10 mouse cellular contexts compared by ENCODE assay signal in the genomic region with DNA sequence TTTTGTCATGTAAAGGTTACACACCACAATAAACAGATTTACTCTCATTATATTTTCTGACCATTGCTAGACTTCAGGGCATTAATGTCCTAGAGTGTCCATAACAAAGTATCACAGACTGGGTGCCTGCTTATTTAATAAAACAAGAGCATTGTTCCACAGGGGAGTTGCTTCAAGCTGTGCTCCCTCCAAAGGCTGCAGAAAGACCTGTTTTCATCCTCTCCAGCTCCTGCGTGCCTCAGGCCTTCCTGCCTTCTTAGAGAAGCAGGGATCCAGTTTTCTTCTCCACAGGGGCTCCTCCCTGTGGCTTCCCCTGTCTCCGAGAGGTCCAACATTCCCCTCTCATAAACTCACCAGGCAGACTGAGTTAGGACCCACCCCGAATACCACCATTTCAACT.
A peak's percentile ranks its signal among the peaks of the same experiment; 100 is the strongest.
DNase-seq lines count a peak whose midpoint lies in the region; ATAC-seq and TF ChIP-seq lines count a peak whose summit lies in the region.
"Had no signal": no experiment of that assay in that cellular context is flagged by ENCODE, and none has a peak within 500 bp of the region (broad histone marks: within the 10 kb centered on the region; RNA-seq: fewer than 3 reads in every experiment).

No protein-coding gene starts in this region.

- H3K27me3 ChIP-seq in kidney, adult 2 months (replicated peaks; ENCODE audit: control insufficient read depth, insufficient read depth, low read length), result no peaks in the 10 kb centered on the region
- H3K27me3 ChIP-seq in midbrain, embryonic 13.5 days, result no peaks in the 10 kb centered on the region
- H3K27me3 ChIP-seq in midbrain, embryonic 14.5 days (ENCODE audit: control insufficient read depth, insufficient read depth, low read length), result no peaks in the 10 kb centered on the region
- no peaks in the 10 kb centered on the region for H3K27me3 ChIP-seq in stomach, embryonic 16.5 days (ENCODE audit: control insufficient read depth, insufficient read depth, low read length)
- H3K27me3 ChIP-seq: hindbrain, embryonic 15.5 days had no signal

- no peak for ATAC-seq in midbrain, embryonic 13.5 days
- no peak for ATAC-seq in midbrain, embryonic 14.5 days (ENCODE audit: low FRiP score, low TSS enrichment)
- no peak for ATAC-seq in stomach, embryonic 16.5 days (ENCODE audit: insufficient read depth, low FRiP score)
- no peak for ATAC-seq in cerebellum, adult (ENCODE audit: insufficient number of reproducible peaks, low FRiP score, low TSS enrichment)

- H3K9ac ChIP-seq in midbrain, embryonic 13.5 days (replicated peaks), result no peak overlapping the region
- no peak overlapping the region for H3K9ac ChIP-seq in midbrain, embryonic 14.5 days (replicated peaks; ENCODE audit: low read length)
- H3K9ac ChIP-seq in stomach, embryonic 16.5 days (ENCODE audit: low read length), result no peak overlapping the region
- H3K9ac ChIP-seq: hindbrain, embryonic 15.5 days had no signal

- H3K9me3 ChIP-seq in midbrain, embryonic 13.5 days, result no peaks in the 10 kb centered on the region
- no peaks in the 10 kb centered on the region for H3K9me3 ChIP-seq in midbrain, embryonic 14.5 days (ENCODE audit: control insufficient read depth, low read length)
- no peaks in the 10 kb centered on the region for H3K9me3 ChIP-seq in stomach, embryonic 16.5 days (replicated peaks; ENCODE audit: control insufficient read depth, low read length)
- H3K9me3 ChIP-seq: hindbrain, embryonic 15.5 days had no signal

- H3K4me2 ChIP-seq in midbrain, embryonic 13.5 days (replicated peaks), result no peak overlapping the region
- no peak overlapping the region for H3K4me2 ChIP-seq in midbrain, embryonic 14.5 days (ENCODE audit: low read length)
- H3K4me2 ChIP-seq in stomach, embryonic 16.5 days (ENCODE audit: low read depth, low read length), result no peak overlapping the region
- H3K4me2 ChIP-seq: hindbrain, embryonic 15.5 days had no signal

- TF ChIP-seq CTCF in kidney, adult 2 months (conservative IDR thresholded peaks at IDR 0.05; ENCODE audit: insufficient read depth, insufficient read length, low read depth, low read length), result no peak

- peak; percentile 47 for DNase-seq in embryo, embryonic 10 days (ENCODE audit: low spot score)
- no peak for DNase-seq in embryo, embryonic 9.5 days (ENCODE audit: extremely low spot score)
- DNase-seq in kidney, adult 2 months, result no peak
- DNase-seq in kidney, adult 9 months, result no peak
- DNase-seq in midbrain, embryonic 14.5 days, result no peak

- no peak overlapping the region for H3K4me3 ChIP-seq in kidney, adult 2 months (ENCODE audit: insufficient read depth, low read depth, low read length)
- no peak overlapping the region for H3K4me3 ChIP-seq in midbrain, embryonic 13.5 days (replicated peaks)
- no peak overlapping the region for H3K4me3 ChIP-seq in midbrain, embryonic 14.5 days (replicated peaks; ENCODE audit: low read depth, low read length)
- H3K4me3 ChIP-seq in stomach, embryonic 16.5 days (replicated peaks; ENCODE audit: low read length), result no peak overlapping the region
- H3K4me3 ChIP-seq: hindbrain, embryonic 15.5 days had no signal

- no peak for TF ChIP-seq POLR2A in kidney, adult 2 months (IDR thresholded peaks at IDR 0.05; ENCODE audit: low read depth, low read length)

- no peaks in the 10 kb centered on the region for H3K4me1 ChIP-seq in kidney, adult 2 months (ENCODE audit: control insufficient read depth, insufficient read depth, low read length)
- H3K4me1 ChIP-seq in midbrain, embryonic 13.5 days (replicated peaks), result peaks cover 29% of the 10 kb centered on the region
- peaks cover 17% of the 10 kb centered on the region; the same call in 1 of the 2 replicates for H3K4me1 ChIP-seq in midbrain, embryonic 14.5 days (ENCODE audit: control insufficient read depth, insufficient read depth, low read length)
- peaks cover 34% of the 10 kb centered on the region for H3K4me1 ChIP-seq in stomach, embryonic 16.5 days (ENCODE audit: control insufficient read depth, insufficient read depth, low read length)

- no peaks in the 10 kb centered on the region for H3K36me3 ChIP-seq in kidney, adult 2 months (ENCODE audit: control insufficient read depth, insufficient read depth, low read length)
- H3K36me3 ChIP-seq in midbrain, embryonic 13.5 days, result no peaks in the 10 kb centered on the region
- H3K36me3 ChIP-seq in midbrain, embryonic 14.5 days (ENCODE audit: control insufficient read depth, insufficient read depth, low read length), result no peaks in the 10 kb centered on the region
- H3K36me3 ChIP-seq in stomach, embryonic 16.5 days (ENCODE audit: control insufficient read depth, insufficient read depth, low read length), result no peaks in the 10 kb centered on the region
- H3K36me3 ChIP-seq: hindbrain, embryonic 15.5 days had no signal

- H3K27ac ChIP-seq in kidney, adult 2 months (ENCODE audit: insufficient read depth, low read depth, low read length), result peak overlapping the region; percentile 40; the same call in 1 of the 2 replicates
- peak overlapping the region; percentile 30 for H3K27ac ChIP-seq in midbrain, embryonic 13.5 days
- H3K27ac ChIP-seq in midbrain, embryonic 14.5 days (replicated peaks; ENCODE audit: low read depth, low read length), result no peak overlapping the region; the same call in 1 of the 2 replicates
- peak overlapping the region; percentile 69 for H3K27ac ChIP-seq in stomach, embryonic 16.5 days (ENCODE audit: low read length)
- H3K27ac ChIP-seq: hindbrain, embryonic 15.5 days; macrophage had no signal

- WGBS in kidney, adult 2 months, result 77% methylated on average over 3 of the region's 3 CpGs
- 16% methylated on average over 3 of the region's 3 CpGs for WGBS in midbrain, embryonic 13.5 days
- 13% methylated on average over 3 of the region's 3 CpGs for WGBS in midbrain, embryonic 14.5 days
- WGBS in stomach, embryonic 16.5 days, result 27% methylated on average over 3 of the region's 3 CpGs
